Mouse (Mus musculus) liver, embryonic 14.5 days (tissue): Measurements from ENCODE around the gene Ubr2.

Experiments
- CTCF ChIP-seq: IDR thresholded peaks from 2 replicates; pipeline ENCODE4 v1.5.1; 2016; ENCODE audit warnings: antibody characterized with exemption, low read depth, control low read depth
- EP300 ChIP-seq: IDR thresholded peaks from 2 replicates; pipeline ENCODE4 v1.6.1; 2016; ENCODE audit warnings: antibody characterized with exemption, low read depth

DNA sequence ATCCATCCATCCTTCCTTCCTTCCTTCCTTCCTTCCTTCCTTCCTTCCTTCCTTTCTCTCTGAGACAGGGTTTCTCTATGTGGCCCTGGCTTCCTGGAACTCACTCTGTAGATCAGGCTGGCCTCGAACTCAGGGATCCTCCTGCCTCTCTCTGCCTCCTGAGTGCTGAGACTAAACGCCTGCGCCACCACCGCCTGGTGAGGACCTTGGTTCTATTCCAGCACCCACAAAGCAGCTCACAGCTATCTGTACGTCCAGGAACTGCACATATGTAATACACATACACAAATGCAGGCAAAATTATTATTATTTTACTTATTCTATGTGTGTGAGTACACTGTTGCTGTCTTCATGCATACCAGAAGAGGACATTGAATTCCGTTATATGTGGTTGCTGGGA, 125.6 kb downstream of the Ubr2 start:
- TF ChIP-seq EP300 = no peak
- no peak for TF ChIP-seq CTCF
